Mouse (Mus musculus): ENCODE measurements around the gene Gapt. TPM values are rescaled to one million over a fixed set of nuclear protein-coding genes. Genes with fewer than 3 reads are reported as not detected.

Gene Gapt
- total and polyA plus RNA-seq, 3 experiments: 0.18 to 0.39 TPM; not detected in 1

GRCm38 (mm10) chr13:110398513-110399270, 41.7 kb upstream of the Gapt start:
- peak overlapping the region; percentile 50 for H3K9ac ChIP-seq (ENCODE audit: low read depth, low read length)
- peak overlapping the region; percentile 72 for H3K27ac ChIP-seq
- no peaks in the 10 kb centered on the region for H3K79me2 ChIP-seq (replicated peaks; ENCODE audit: control insufficient read depth, insufficient read depth, low read length)
- intact Hi-C loops (cut with DNase I): loop anchor here (5.0 kb wide), 2 partner anchors 139 to 299 kb away; no protein-coding TSS in a partner anchor
- 0 out of 2 replicates have a peak, but pooled peaks have one; percentile 17 for TF ChIP-seq POLR2A (IDR thresholded peaks at IDR 0.05; ENCODE audit: insufficient read depth, low read depth, low read length)
- no peak for TF ChIP-seq CTCF (IDR thresholded peaks at IDR 0.05)
- peaks cover 3% of the 10 kb centered on the region; the same call in 1 of the 2 replicates for H3K4me1 ChIP-seq (ENCODE audit: control insufficient read depth, insufficient read depth, low read length)
- 50% methylated on average over 24 of the region's 24 CpGs for WGBS
- DNase-seq: peak; percentile 29 to 38
- H3K36me3 ChIP-seq (ENCODE audit: control insufficient read depth, insufficient read depth, low read length): peaks cover 28% of the 10 kb centered on the region
- peak overlapping the region; percentile 38 for H3K4me3 ChIP-seq
- no peaks in the 10 kb centered on the region for H3K27me3 ChIP-seq (ENCODE audit: control insufficient read depth, insufficient read depth, low read length)

GRCm38 (mm10) chr13:110397750-110398149, 40.8 kb upstream of the Gapt start:
- peaks cover 28% of the 10 kb centered on the region for H3K36me3 ChIP-seq (ENCODE audit: control insufficient read depth, insufficient read depth, low read length)
- H3K27me3 ChIP-seq (ENCODE audit: control insufficient read depth, insufficient read depth, low read length): no peaks in the 10 kb centered on the region
- H3K79me2 ChIP-seq (replicated peaks; ENCODE audit: control insufficient read depth, insufficient read depth, low read length): no peaks in the 10 kb centered on the region
- peak overlapping the region; percentile 72 for H3K27ac ChIP-seq
- H3K9ac ChIP-seq (ENCODE audit: low read depth, low read length): peak overlapping the region; percentile 50
- 45% methylated on average over 8 of the region's 8 CpGs for whole genome bisulfite sequencing
- intact Hi-C loops (cut with DNase I): loop anchor here (2.0 to 5.0 kb wide), 3 partner anchors 140 to 300 kb away; no protein-coding TSS in a partner anchor
- DNase-seq: peak; percentile 10 to 25
- H3K4me1 ChIP-seq (ENCODE audit: control insufficient read depth, insufficient read depth, low read length): peaks cover 3% of the 10 kb centered on the region; the same call in 1 of the 2 replicates
- no peak for TF ChIP-seq POLR2A (IDR thresholded peaks at IDR 0.05; ENCODE audit: insufficient read depth, low read depth, low read length)
- no peak for TF ChIP-seq CTCF (IDR thresholded peaks at IDR 0.05)
- TF ChIP-seq EP300 (IDR thresholded peaks at IDR 0.05; ENCODE audit: insufficient read depth, low read depth, low read length): no peak
- H3K4me3 ChIP-seq: peak overlapping the region; percentile 38

GRCm38 (mm10) chr13:110395916-110396685, 39.1 kb upstream of the Gapt start:
- Histone ChIP-seq H3K27me3 (ENCODE audit: control insufficient read depth, insufficient read depth, low read length) (no peaks in the 10 kb centered on the region), H3K27ac (peak overlapping the region; percentile 95), H3K4me3 (peak overlapping the region; percentile 78), H3K79me2 (replicated peaks; ENCODE audit: control insufficient read depth, insufficient read depth, low read length) (no peaks in the 10 kb centered on the region), H3K4me1 (ENCODE audit: control insufficient read depth, insufficient read depth, low read length) (peaks cover 3% of the 10 kb centered on the region; the same call in 1 of the 2 replicates), H3K36me3 (ENCODE audit: control insufficient read depth, insufficient read depth, low read length) (peaks cover 26% of the 10 kb centered on the region), H3K9ac (ENCODE audit: low read depth, low read length) (peak overlapping the region; percentile 92)
- WGBS: 6% methylated on average over 21 of the region's 21 CpGs
- DNase-seq: peak; percentile 15 to 30
- intact Hi-C loops (cut with DNase I): loop anchor here (1.0 to 5.0 kb wide), 7 partner anchors 141 to 503 kb away; no protein-coding TSS in a partner anchor
- TF ChIP-seq POLR2A (IDR thresholded peaks at IDR 0.05; ENCODE audit: insufficient read depth, low read depth, low read length): no peak
- TF ChIP-seq CTCF (IDR thresholded peaks at IDR 0.05): no peak
- no peak for TF ChIP-seq EP300 (IDR thresholded peaks at IDR 0.05; ENCODE audit: insufficient read depth, low read depth, low read length)

DNA sequence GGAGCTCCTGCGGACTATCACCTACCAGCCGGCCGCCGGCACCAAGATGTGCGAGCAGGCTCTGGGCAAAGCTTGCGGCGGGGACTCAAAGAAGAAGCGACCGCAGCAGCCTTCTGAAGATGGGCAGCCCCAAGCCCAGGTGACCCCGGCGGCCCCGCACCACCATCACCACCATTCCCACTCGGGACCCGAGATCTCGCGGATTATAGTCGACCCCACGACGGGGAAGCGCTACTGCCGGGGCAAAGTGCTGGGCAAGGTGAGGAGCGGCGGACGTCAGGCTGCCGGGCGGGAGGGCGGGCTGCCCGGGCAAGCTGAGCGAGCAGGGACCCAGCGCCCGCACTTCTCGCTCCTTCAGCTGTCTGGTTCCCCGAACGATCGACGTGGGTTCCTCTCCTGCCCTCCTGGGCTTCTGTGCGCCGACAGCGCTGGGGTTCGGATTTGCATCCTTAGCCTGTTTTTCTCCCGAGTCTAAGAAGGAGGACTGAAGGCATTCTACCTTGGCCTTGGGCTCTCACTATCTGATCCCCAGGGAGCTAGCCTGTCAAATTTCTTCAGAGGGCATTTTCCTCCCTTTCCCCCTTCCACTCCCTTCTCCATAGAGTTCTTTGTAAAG, 38.3 kb upstream of the Gapt start:
- peak overlapping the region; percentile 92 for H3K9ac ChIP-seq (ENCODE audit: low read depth, low read length)
- TF ChIP-seq EP300 (IDR thresholded peaks at IDR 0.05; ENCODE audit: insufficient read depth, low read depth, low read length) (no peak), CTCF (IDR thresholded peaks at IDR 0.05) (no peak), POLR2A (IDR thresholded peaks at IDR 0.05; ENCODE audit: insufficient read depth, low read depth, low read length) (no peak)
- H3K36me3 ChIP-seq (ENCODE audit: control insufficient read depth, insufficient read depth, low read length): peaks cover 20% of the 10 kb centered on the region
- H3K79me2 ChIP-seq (replicated peaks; ENCODE audit: control insufficient read depth, insufficient read depth, low read length): no peaks in the 10 kb centered on the region
- H3K4me3 ChIP-seq: peak overlapping the region; percentile 78
- DNase-seq: no peak
- intact Hi-C loops (cut with DNase I): loop anchor here (1.0 to 5.0 kb wide), 6 partner anchors 142 to 504 kb away; no protein-coding TSS in a partner anchor
- H3K27ac ChIP-seq: peak overlapping the region; percentile 95
- H3K4me1 ChIP-seq (ENCODE audit: control insufficient read depth, insufficient read depth, low read length): peaks cover 3% of the 10 kb centered on the region; the same call in 1 of the 2 replicates
- H3K27me3 ChIP-seq (ENCODE audit: control insufficient read depth, insufficient read depth, low read length): no peaks in the 10 kb centered on the region
- under 1% methylated on average over 41 of the region's 41 CpGs for WGBS

DNA sequence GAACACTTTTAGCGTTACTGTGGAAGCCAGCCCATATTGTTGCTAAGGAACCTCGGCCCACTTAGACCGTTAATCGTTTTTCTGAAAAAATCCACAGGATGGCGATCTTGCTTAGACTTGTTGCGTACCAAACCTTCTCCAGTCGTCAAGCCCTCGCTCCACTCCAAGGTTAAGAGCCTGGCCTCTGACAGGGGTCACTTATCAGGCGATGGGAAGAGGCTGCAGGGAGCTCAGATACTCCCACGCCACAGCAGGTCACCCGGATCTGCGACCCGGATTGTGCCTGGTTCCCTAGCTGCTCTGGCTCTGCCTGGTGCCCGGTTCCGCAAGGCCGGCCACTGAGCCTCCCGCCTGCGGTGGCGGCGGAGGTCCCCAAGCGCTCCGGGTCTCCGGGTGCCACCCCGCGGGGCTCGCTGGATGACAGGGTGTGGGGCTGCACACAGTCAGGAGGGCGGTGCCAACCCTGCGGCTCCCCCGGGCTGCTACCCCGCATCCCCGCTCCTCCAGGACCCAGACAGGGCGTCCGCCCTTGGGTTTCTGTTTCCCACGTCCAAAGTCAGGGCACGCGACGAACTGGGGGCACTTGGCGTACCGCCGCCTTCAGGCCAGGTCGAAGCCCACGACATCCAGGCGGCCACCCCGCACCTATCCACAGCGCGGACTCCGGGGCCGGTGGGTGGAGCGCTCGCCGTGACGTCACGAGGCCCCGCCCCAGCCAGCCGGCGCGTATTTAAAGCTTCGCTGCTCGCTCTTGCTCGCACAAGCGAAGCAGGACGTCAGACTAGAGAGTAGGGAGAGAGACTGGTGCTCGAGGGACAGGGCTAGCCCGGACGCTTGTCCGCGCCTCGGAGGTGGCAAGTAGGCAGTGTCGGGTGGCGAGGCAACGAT, 37.5 kb upstream of the Gapt start, which contains the start of gene Plk2:
TSS of gene Plk2 (plus strand) at position 756 of the 888 bp plus-strand sequence.
- H3K27ac ChIP-seq: peak within 1 kb of the TSS; percentile 95
- DNase-seq: peak; percentile 96 to 99
- H3K4me3 ChIP-seq: peak within 1 kb of the TSS; percentile 78
- H3K36me3 ChIP-seq (ENCODE audit: control insufficient read depth, insufficient read depth, low read length): peaks cover 16% of the 10 kb centered on the region
- H3K79me2 ChIP-seq (replicated peaks; ENCODE audit: control insufficient read depth, insufficient read depth, low read length): no peaks in the 10 kb centered on the region
- no peaks in the 10 kb centered on the region for H3K27me3 ChIP-seq (ENCODE audit: control insufficient read depth, insufficient read depth, low read length)
- H3K9ac ChIP-seq (ENCODE audit: low read depth, low read length): peak within 1 kb of the TSS; percentile 92
- intact Hi-C loops (cut with DNase I): loop anchor here (1.0 to 5.0 kb wide), 6 partner anchors 143 to 504 kb away; no protein-coding TSS in a partner anchor
- WGBS: under 1% methylated on average over 71 of the region's 71 CpGs
- peaks cover 3% of the 10 kb centered on the region; the same call in 1 of the 2 replicates for H3K4me1 ChIP-seq (ENCODE audit: control insufficient read depth, insufficient read depth, low read length)
- TF ChIP-seq POLR2A (IDR thresholded peaks at IDR 0.05; ENCODE audit: insufficient read depth, low read depth, low read length) (peak; percentile 100), CTCF (IDR thresholded peaks at IDR 0.05) (peak; percentile 75), EP300 (IDR thresholded peaks at IDR 0.05; ENCODE audit: insufficient read depth, low read depth, low read length) (peak; percentile 93)
